Mouse (Mus musculus): Measurements from ENCODE around the gene Mroh2a.

Mroh2a gene

DNA sequence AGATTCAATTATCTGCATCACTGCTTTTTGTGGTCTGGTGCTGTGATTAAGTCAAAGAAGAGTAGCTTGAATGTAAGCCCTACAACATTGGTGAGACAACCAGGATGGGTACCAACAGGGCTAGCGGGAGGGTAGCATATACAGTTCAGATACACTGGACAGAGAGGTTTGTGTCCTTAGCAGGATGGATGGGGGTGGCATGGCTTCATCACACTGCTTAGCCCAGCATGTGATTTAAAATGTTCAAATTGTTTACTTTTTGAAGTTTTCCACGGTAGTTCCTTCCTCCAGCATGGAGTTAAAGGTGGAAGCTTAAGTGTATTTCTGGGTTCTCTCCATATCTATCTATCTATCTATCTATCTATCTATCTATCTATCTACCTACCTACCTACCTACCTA is 62.4 kb downstream of the Mroh2a start:
- DNase-seq (ENCODE audit: low read depth in 2 of 2, low spot score in 2 of 2): no peak

DNA sequence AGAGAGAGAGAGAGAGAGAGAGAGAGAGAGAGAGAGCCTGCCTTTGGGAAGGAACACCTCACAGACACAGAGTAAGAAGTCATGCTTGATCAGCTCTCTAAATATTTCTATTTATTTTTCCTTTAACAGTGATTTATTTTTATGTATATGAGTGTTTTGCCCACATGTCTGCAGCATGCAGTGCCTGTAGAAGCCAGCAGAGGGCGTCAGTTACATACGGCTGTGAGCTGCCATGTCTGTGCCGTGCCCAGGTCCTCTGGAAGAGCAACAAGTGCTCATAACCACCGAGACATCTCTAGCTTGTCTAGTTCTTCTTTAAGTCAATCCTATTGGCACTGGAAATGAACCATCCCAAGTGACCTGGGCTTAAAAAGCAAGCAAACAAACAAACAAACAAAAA is 63.1 kb downstream of the Mroh2a start:
- DNase-seq (ENCODE audit: low read depth in 2 of 2, low spot score in 2 of 2): no peak

DNA sequence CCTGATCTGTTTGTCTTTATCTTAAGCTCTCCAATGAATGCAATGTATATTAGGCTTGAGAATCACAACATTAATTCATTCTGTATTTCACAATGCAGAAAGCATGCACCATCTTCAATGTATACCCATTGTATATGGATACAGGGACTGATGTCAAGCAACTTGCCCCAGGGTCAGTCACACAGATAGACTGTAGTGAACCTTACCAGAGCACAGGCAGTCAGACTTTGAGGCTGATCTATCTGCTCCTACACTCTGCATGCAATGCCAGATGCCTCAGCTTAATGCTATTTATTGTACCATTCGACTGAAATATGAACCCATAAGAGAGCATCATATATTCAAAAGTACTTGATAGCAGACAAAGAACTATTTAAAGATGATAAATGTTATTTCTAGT is 63.7 kb downstream of the Mroh2a start:
- no peak for DNase-seq (ENCODE audit: low read depth in 2 of 2, low spot score in 2 of 2)

DNA sequence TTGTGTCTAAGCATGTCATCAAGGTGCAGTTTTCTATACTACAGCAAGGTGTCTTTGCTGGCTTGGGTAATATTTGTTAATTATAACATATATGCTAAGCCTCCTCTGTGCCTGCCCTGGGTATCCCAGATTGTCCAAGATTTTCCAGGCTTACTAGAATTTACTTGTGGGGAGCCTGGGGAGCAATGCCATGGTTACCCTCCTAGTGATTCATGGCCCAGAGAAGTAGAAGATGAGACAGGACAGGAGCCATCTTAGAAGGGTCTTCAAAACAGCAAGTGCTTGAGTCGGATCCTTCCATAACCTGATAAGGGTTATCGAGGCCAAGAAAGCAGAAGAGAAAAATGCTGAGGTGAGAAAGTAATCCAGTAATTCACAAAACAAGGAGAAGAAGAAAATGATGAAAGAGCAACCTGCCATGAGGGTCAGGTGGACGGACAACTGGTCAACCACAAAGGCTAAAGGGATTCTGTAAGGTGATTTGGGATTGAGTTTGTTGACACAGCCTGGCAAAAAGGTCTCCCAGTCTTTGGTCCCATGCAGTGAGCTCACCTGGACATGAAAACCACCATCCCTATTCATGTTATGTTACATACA is 64.7 kb downstream of the Mroh2a start:
- DNase-seq (ENCODE audit: low read depth in 2 of 2, low spot score in 2 of 2): no peak

DNA sequence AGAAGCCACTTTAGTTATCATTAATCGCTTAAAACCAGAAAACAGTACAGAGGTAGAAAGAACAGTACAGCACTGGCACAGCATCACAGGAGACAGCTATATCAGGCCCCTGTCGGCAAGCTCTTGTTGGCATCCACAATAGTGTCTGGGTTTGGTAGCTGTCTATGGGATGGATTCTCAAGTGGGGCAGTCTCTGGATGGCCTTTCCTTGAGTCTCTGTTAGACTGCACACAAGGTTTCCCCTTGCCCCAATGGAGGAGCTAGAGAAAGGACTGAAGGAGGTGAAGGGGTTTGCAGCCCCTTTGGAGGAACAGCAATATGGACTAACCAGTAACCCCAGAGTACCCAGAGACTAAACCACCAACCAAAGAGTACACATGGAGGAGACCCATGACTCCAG is 65.3 kb downstream of the Mroh2a start:
- DNase-seq (ENCODE audit: low read depth in 2 of 2, low spot score in 2 of 2): no peak

DNA sequence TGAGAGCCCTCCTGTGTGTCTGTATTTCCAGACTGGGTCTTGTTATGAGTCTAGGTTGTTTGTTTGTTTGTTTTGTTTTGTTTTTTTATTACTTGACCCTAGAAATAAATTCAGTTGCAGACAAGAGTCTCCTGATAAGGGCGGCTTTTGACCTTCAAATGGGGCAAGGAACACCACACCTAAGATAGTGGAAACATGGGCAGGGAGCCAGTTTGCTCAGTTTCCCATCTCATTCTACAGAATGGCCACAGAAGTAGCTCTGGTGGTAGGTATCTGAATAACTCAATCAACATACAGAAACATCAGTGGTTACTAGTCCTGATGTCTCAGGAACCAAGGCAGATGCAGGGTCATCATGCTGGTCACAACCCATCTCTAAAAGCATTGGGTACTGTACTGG is 67.9 kb downstream of the Mroh2a start:
- no peak for DNase-seq (ENCODE audit: low read depth in 2 of 2, low spot score in 2 of 2)

DNA sequence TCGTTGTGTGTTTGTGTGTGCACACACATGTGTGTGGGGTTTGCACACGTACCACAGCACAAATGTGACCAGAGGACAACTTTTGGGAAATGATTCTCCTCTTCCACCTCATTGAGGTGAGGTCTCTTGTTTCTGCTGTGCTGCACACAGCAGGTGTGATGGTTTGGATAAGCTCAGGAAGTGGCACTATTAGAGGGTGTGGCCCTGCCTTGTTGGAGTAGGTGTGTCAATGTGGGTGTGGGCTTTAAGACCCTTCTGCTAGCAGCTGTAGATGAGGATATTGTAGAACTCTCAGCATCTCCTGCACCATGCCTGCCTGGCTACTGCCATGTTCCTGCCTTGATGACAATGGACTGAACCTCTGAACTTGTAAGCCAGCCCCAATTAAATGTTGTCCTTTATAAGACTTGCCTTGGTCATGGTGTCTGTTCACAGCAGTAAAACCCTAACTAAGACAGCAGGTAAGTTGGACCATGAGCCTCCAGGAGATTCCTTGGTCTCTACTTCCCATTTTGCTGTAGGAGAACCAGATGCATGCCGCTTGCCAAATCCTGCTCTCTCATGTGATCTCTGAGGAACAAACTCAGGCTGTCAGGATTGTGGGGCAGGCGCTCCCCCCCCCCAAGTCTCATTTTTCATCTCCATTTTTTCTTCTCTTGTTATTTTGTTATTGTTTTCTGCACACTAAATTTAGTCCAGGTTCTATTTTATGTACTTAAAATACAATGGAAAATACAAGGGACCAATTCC is 69.6 kb downstream of the Mroh2a start:
- no peak for DNase-seq (ENCODE audit: low read depth in 2 of 2, low spot score in 2 of 2)

DNA sequence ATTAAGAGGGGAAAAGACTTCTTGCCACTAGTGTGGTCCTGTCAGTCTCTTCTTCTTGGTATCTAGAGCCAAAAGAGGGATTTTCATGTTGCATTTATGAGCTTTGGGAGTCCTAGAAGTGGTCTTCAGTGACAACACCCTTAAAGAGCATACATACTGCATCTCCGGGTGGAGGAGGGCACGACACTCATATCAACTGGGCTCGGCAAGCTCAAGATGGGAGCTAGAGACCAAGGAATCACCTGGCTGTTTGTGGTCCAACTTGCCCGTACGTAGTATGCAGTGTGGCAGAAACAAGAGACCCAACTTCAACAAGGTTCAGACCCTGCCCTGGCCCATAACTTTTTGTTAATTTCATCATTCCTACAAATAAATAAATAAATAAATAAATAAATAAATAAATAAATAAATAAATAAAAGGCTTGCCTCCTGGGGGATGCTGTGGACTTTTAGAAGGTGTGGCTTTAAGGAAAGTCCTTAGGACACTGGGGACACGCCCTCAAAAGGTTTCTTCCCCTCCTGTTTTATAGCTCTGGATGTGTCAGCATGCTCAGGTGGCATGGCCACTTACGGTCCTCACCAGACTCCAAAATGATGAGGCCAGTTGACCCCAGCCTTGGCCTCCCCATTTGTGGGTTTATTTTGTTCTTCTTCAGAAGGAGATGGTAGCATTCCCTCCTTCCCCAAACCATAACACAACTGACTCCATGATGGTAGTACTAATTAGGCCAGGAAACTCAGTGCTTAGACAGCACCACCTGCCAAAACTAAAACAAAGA is 70.9 kb downstream of the Mroh2a start:
- no peak for DNase-seq (ENCODE audit: low read depth in 2 of 2, low spot score in 2 of 2)

DNA sequence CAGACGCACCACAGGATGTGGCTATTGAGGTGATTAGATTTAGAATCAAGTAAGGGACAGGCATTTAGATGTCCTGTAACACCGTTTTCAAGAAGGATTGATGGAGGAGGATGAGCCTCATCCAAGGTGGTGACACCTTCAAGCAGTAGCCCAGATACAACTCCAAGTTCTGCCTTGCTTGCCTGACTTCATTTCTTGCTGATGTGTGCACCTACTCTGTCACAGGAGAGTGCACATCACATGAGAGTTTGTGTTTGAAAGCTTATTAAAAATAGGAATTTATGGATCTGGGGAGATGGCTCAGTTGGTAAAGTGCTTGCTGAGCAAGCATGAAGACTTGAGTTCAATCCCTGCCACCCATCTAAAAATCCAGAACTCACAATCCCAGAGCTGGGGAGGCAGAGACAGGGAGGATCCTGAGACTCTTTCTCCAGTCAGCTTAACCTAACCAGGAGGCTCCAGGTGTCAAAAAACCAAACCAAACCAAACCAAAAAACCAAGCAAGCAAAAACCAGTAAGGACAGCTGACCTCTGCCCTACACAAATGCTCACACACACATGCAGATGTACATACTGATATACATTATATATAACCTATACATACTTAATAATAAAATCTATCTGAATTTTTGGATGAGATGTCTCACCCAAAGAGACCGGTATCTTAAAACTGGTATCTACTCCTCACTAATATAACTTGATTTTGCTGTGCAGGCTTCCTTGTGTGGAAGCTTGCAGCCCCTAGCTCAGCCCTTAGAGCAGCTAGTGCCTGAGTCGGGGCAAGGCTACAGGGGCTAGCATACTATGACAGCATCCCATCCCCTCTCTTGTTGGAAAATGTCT is 72.1 kb downstream of the Mroh2a start:
- no peak for DNase-seq (ENCODE audit: low read depth in 2 of 2, low spot score in 2 of 2)

DNA sequence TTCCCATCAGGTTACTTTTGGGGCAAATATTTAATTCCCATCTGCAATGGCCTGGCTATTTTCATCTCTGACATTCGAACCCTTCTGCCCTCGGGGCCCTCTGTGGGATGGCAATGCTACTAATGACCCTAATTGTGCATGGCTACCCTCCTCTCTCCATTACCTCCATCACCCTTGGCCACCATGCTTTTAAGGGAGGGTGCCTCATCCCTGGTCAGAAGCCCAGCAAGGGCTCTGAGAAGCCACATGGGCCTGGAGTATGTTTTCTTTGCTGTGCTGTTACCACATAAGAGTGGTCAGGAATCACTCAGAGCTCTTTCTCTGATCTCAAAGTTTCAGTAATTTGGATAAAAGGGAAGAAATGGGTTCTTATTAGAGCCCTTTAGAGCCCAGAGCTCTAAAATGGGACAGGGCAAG is 72.8 kb downstream of the Mroh2a start:
- DNase-seq (ENCODE audit: low read depth in 2 of 2, low spot score in 2 of 2): no peak

DNA sequence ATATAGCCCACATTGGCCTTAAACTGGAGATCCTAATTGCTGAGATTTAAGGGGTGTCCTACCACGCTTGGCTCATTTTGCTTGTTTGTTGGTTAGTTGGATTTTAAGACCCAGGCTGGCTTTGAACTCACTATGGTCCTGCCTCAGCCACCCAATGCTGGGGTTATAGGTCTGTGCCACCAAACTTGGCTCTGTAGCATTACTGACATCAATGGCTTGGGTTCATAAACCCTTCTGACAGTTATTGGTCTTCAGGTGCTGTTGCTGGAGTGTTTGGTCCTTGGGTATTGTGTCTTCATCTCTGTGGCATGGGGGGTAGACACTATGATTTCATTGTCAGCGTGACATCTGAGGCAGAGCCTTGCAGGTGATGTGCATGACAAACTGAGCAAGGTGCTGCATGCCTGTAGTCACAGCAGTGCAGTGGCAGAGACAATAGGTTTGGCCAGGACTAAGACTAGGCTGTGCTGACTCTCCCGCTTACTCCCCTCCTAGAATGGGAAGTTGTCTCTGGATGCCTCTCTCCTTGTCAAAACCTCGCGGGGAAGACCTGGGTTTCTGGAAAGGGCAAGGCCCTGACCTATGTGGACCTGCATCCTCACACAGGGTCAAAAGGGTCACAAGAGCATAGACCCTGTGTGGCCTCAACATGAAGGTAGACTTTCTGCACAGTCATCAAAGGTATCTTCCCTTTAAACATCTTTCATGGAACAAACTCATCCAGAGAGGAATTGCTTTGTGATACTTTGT is 73.7 kb downstream of the Mroh2a start:
- DNase-seq (ENCODE audit: low read depth in 2 of 2, low spot score in 2 of 2): no peak

DNA sequence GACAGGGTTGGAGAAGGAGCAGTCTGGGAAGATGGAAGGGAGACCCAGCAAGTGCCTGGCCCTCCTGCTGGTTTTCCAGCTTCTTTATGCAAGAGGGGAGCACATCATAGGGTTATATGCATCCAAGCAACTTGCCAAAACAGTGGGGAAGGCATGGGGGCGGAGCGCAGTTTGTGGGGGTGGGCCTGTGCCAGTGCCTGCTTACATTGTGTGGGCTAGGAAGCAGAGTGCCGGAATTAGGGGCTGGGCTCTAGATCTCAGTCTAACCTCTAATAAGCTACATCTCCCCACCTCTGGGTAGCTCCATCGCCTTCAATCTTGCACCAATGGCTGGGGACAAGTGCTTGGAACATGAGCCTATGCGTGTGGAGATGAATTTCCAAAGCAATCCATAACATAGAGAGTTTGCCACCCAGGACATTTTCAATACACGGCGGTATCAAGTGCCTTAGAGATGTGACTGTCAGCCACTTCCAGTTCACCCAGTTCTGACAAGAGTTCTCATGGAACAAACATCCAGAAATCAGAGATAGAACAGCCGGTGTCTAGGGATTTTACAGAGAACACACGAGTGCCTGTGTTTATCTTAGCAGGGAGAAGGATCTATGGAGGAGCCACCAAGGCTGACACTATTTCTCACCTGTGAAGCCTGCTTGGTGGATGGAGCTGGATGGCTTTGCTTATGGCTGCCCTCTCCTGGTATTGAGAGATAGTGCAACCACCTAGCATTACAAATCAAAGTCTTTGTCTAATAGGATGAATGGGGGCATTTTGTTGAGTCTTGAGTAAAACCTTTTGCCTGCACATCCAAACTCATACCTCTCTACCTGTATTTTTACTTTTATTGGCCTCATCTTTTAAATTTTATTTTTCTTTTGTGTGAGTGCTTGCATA is 74.6 kb downstream of the Mroh2a start:
- DNase-seq (ENCODE audit: low read depth in 2 of 2, low spot score in 2 of 2): no peak

DNA sequence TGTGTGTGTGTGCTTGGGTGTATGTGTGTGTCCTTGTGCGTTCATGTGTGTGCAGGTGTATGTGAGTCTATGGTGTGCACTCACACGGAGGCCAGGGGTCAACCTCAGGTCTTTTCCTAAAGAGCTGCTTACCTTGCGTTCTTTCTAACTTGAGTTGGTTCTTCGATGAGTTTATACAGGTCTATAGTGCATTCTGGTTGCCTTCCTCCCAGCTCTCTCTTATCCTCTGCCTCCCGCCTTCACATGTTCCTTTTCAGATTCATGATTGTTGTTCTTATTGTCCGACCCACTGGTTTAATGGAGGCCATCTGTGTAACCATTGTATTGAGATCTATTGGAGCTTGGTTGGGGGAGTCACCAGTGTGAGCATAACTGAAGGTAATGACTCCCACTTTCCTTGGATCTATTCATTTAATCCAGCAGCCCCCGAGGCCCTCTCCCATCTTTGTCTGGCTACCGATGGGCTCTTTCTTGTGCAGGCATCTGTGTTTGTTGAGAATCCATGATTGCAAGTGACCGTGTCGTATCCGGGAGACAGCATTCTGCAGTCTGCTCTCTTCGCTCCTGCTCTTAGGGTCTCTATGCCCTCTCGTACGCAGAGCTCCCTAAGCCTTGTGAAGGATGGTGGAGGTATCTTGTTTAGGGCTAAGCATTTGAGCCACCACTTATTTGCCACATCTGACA is 75.4 kb downstream of the Mroh2a start:
- no peak for DNase-seq (ENCODE audit: low read depth in 2 of 2, low spot score in 2 of 2)

DNA sequence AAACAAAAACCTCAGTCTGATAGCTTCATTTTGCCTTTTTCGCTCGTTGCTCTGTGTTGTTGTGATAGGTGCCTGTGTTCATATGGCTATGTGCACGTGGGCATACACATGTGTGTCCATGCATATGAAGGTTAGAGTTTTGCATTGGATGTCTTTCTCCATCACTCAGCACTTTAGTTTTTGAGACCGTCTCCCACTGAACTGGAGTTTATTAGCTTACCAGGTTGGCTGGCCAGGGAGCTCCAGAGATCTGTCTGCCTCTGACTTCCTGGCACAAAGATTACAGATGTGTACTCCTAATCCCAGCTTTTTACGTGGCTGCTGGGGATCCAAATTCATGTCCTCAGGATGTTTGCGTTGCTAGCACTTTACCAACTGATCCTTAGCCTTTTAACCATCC is 77.0 kb downstream of the Mroh2a start:
- no peak for DNase-seq (ENCODE audit: low read depth in 2 of 2, low spot score in 2 of 2)

DNA sequence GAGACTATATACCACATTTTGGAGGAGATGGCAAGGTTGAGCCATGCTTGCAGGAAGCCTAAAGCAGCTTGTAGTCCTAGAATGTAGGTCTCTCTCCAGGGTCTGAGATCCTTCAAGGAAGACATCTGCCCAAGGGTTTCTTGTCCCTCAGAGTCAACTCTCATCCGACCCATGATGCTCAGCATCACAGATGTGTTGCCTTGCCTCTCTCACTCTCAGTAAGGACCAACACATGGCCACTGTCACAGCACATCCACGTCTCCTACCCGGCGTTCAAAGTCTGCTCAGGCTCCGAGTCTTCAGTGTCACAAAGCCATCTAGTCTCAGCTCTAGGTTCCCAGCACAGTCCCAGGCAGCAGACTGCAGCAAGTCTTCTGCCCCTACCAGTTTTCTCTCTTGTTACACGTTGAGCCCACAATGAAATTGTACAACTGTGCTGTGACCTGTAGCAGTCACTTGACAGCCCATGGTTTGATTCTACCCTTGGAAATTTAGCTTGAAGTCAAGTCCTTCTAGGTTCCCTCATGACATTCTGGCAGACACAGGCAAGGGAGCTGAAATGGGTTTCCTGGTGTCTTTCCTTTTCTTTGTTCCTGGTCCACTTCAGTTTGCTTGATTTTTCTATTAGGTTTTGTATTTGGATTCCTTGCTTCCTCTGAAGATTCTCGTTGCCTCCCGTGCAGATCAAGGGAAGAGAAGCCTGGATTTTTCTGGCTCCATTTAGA is 77.6 kb downstream of the Mroh2a start:
- no peak for DNase-seq (ENCODE audit: low read depth in 2 of 2, low spot score in 2 of 2)

DNA sequence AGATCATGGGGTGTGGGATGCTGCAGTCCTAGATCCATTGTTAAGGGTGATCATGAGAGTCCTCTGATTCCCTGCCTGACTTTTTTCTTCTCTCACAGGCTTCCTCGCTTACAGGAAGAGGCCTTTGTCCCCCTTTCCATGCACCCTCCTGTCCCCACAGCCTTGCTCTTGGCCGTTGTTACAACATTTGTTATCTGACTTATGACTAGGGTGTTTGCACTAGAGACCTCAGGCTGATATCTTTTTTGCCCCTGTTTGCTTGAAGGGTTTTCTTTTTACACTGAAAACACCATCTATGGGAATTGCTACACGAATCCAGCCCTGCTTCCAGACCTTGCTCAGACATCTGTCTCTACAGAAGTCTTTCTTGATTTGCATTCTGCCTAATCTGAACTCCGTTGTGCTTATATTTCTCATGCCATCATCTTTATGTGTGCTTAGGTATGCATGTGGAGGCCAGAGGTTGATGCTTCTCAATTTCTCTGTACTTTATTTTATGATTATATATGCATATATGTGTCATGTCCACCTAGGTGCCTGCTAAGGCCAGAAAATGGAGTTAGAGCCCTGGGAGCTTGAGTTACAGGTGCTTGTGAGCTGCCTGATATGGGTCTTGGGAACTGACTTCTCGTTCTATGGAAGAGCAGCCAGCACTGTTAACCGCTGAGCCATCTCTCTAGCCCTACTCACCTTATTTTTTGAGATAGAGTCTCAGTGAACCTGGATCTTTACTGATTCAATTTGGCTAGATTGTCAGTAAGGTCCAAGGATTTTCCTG is 78.4 kb downstream of the Mroh2a start:
- no peak for DNase-seq (ENCODE audit: low read depth in 2 of 2, low spot score in 2 of 2)

DNA sequence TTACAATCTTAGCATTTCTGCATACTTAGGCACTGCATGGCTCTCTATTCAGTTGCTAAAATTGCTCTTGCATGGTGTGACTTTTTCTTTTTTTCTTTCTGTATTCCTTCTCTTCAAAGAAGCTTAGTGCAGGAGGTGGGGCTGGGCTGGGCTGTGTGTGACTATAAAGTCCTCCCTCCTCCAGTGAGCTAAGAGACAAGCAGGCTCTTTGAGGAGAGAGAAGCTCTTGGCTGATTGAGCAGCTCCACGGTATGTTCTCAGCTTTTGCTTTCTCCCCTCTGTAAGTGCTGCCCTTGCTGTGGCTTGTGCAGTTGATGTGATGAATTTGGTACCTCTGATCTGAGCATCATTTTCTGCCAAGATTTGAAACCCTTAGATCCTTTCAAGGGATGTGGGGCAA is 79.8 kb downstream of the Mroh2a start:
- DNase-seq (ENCODE audit: low read depth in 2 of 2, low spot score in 2 of 2): no peak

DNA sequence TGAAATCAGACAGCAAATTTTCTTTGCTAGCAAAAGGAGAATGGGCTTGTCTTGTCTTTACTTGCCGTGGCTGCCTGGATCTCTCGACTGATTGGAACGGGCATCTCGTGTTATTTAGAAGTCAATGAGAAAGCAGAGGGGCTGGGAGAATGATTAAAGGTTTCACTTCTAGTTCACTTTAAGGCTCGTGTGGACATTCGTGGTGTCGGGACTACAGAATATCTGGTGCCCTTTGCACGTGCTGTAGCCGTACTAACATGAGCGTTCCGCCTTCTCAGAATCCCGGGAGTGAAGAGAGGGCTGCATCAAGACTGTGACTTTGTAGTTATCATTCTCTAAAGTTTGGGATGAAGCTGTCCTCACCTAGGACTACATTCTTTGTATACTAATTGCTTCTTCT is 80.4 kb downstream of the Mroh2a start:
- DNase-seq (ENCODE audit: low read depth in 2 of 2, low spot score in 2 of 2): no peak

Measured in CD8-positive naive resting alpha-beta T cell, adult 2 months (primary cell).